Mouse (Mus musculus) G1E-ER4 (cell line): ENCODE measurements around the gene Gm44596. TPM values are rescaled to one million over a fixed set of nuclear protein-coding genes. Genes with fewer than 3 reads are reported as not detected.

Source experiments
- GATA1 ChIP-seq: IDR thresholded peaks from one replicate; pipeline ENCODE4 v1.8.0; 2012; ENCODE audit warnings: low read length, inconsistent platforms
- polyA plus RNA-seq: library from polyadenylated mRNA; stranded (reverse); fragments of >175 nt; gene quantifications from 2 replicates; pipeline ENCODE4 v1.2.3, GENCODE M21; 2012

Gene Gm44596
- polyA plus RNA-seq: not detected in 2 replicates

GRCm38 (mm10) chr6:128375192-128375591, at the start of gene Gm44596, which contains the start of gene Tex52:
Gene Gm44596 (plus strand): TSS chr6:128375503.
Gene Tex52 (plus strand): TSS chr6:128375456.
- TF ChIP-seq GATA1: no peak

- no peak for TF ChIP-seq GATA1
Measured at GRCm38 (mm10) chr6:128334397-128335124, 40.7 kb upstream of the Gm44596 start.

GRCm38 (mm10) chr6:128337467-128337866, 37.8 kb upstream of the Gm44596 start:
- no peak for TF ChIP-seq GATA1

- no peak for TF ChIP-seq GATA1
Measured at GRCm38 (mm10) chr6:128338876-128339275, 36.4 kb upstream of the Gm44596 start.

GRCm38 (mm10) chr6:128341956-128342723, 33.2 kb upstream of the Gm44596 start:
- TF ChIP-seq GATA1: no peak

- TF ChIP-seq GATA1: no peak
Measured at GRCm38 (mm10) chr6:128345623-128346022, 29.7 kb upstream of the Gm44596 start.

- TF ChIP-seq GATA1: no peak
Measured at GRCm38 (mm10) chr6:128346782-128347181, 28.5 kb upstream of the Gm44596 start.

- TF ChIP-seq GATA1: no peak
Measured at GRCm38 (mm10) chr6:128349711-128350110, 25.6 kb upstream of the Gm44596 start.

GRCm38 (mm10) chr6:128354140-128354539, 21.2 kb upstream of the Gm44596 start:
- TF ChIP-seq GATA1: no peak

- no peak for TF ChIP-seq GATA1
Measured at GRCm38 (mm10) chr6:128355201-128355681, 20.1 kb upstream of the Gm44596 start.

GRCm38 (mm10) chr6:128355726-128356416, 19.4 kb upstream of the Gm44596 start, which contains the start of gene Tulp3:
Gene Tulp3 (minus strand): TSS chr6:128355851.
- TF ChIP-seq GATA1: no peak

- no peak for TF ChIP-seq GATA1
Measured at GRCm38 (mm10) chr6:128358999-128359398, 16.3 kb upstream of the Gm44596 start.

GRCm38 (mm10) chr6:128361901-128362300, 13.4 kb upstream of the Gm44596 start:
- no peak for TF ChIP-seq GATA1

GRCm38 (mm10) chr6:128362381-128363006, 12.8 kb upstream of the Gm44596 start, which contains the start of the genes Rhno1 and Foxm1:
Gene Rhno1 (minus strand): TSS chr6:128362911.
Gene Foxm1 (plus strand): TSS chr6:128362967.
- TF ChIP-seq GATA1: no peak

- TF ChIP-seq GATA1: no peak
Measured at GRCm38 (mm10) chr6:128363007-128363825, 12.1 kb upstream of the Gm44596 start.
